Mouse (Mus musculus): ENCODE data around the gene Col6a1.
"Not testable (repeated sequence)": the region's sequence is repeated elsewhere in the genome, so short reads cannot be mapped to it uniquely, and the experiment has no call there.

The Col6a1 gene

GRCm38 (mm10) chr10:76725682-76726285 is at the start of gene Col6a1:
Gene Col6a1, minus strand, starts transcription at chr10:76726168.
- DNase-seq (ENCODE audit: extremely low read depth, insufficient read length, low spot score): peak; percentile 81

- no peak for DNase-seq (ENCODE audit: extremely low read depth, insufficient read length, low spot score)
Observed at GRCm38 (mm10) chr10:76771624-76772023, 45.7 kb upstream of the Col6a1 start.

GRCm38 (mm10) chr10:76771086-76771485 is 45.1 kb upstream of the Col6a1 start:
- no peak for DNase-seq (ENCODE audit: extremely low read depth, insufficient read length, low spot score)

- DNase-seq (ENCODE audit: extremely low read depth, insufficient read length, low spot score): no peak
Observed at GRCm38 (mm10) chr10:76769581-76769980, 43.6 kb upstream of the Col6a1 start.

- no peak for DNase-seq (ENCODE audit: extremely low read depth, insufficient read length, low spot score)
Observed at GRCm38 (mm10) chr10:76766196-76766595, 40.2 kb upstream of the Col6a1 start.

DNA sequence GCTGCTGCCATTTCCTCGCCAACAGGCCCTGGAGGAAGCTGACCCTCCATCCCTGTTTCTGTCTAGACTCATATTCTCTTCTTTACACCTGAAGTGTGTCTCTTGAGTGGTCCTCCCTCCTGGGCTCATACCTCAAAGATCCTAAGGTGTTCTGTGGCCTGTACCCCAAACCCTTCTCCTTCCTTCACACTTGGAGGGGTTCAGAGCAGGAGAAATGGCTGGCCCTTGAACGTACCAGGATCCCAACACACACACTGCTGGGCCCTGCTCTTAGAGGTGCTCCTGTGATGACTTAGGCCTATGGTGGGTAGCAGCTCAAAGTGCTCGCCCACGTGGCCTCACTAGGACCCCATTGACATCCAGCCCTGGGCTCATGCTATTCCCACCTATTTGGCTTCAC is 39.0 kb upstream of the Col6a1 start:
- no peak for DNase-seq (ENCODE audit: extremely low read depth, insufficient read length, low spot score)

DNA sequence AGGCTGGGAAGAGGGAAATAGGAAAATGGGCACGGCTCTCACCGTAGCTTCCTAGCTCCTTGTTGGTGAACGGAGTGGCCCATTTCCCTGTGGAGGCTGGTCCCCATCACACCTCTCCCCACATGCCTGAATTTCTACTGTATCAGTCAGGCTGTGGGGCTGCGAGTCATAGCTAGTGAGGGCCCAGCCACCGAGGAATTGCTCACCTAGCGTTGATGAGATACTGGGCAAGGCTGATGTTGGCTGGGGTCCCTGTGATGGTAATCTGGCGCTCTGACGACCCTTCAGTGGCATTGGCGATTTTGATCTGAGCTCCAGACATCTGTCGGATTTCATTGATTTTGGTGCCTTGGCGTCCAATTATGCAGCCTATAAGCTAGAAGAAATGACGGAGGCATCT is 37.0 kb upstream of the Col6a1 start:
- no peak for DNase-seq (ENCODE audit: extremely low read depth, insufficient read length, low spot score)

GRCm38 (mm10) chr10:76762411-76762810 is 36.4 kb upstream of the Col6a1 start:
- no peak for DNase-seq (ENCODE audit: extremely low read depth, insufficient read length, low spot score)

- no peak for DNase-seq (ENCODE audit: extremely low read depth, insufficient read length, low spot score)
Observed at GRCm38 (mm10) chr10:76759878-76760277, 33.9 kb upstream of the Col6a1 start.

GRCm38 (mm10) chr10:76753640-76754039 is 27.7 kb upstream of the Col6a1 start:
- no peak for DNase-seq (ENCODE audit: extremely low read depth, insufficient read length, low spot score)

GRCm38 (mm10) chr10:76744267-76744666 is 18.3 kb upstream of the Col6a1 start:
- not testable (repeated sequence) for DNase-seq (ENCODE audit: extremely low read depth, insufficient read length, low spot score)

- no peak for DNase-seq (ENCODE audit: extremely low read depth, insufficient read length, low spot score)
Observed at GRCm38 (mm10) chr10:76736764-76737163, 10.8 kb upstream of the Col6a1 start.

DNA sequence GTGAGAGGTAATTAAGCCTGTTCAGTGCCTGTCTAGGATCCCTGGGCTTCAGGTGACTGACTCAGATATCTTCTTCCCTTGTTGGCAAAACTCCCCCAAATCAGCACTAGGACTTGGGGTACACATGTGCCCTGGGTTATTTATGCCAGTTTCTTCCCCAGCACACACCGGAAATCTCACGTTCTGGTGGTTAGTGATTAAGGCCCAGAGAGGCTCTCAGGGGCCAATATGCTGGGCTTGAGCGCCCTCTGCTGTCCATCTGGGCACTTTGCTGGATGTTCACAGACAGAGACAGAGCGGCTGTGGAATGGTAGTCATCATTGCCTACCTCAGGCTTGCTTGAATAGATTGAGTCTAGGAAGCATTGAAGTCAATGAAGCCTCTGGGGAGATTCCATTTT is 9.0 kb upstream of the Col6a1 start:
- peak; percentile 46 for DNase-seq (ENCODE audit: extremely low read depth, insufficient read length, low spot score)

GRCm38 (mm10) chr10:76733677-76734068 is 7.7 kb upstream of the Col6a1 start:
- no peak for DNase-seq (ENCODE audit: extremely low read depth, insufficient read length, low spot score)

GRCm38 (mm10) chr10:76732881-76733676 is 7.1 kb upstream of the Col6a1 start:
- DNase-seq (ENCODE audit: extremely low read depth, insufficient read length, low spot score): peak; percentile 81

DNA sequence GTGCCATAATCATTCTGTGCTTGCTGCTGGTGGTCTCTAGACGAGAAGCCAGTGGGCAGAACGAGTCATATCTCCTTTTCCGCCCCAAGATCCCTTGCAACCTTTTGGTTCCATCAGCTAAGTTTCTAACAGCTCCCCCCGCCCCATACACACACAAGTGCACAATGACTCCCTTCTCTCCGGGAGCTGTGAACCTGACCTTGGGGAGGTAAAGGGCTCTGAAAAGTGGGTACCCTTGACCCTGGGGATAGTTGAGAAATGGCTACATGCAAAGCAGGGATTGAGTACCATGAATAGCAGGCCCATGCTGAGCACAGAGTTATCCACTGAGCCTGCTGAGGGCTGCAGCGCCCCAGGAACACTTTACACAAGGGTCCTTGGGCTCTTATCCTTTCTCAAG is 6.4 kb upstream of the Col6a1 start:
- DNase-seq (ENCODE audit: extremely low read depth, insufficient read length, low spot score): no peak

DNA sequence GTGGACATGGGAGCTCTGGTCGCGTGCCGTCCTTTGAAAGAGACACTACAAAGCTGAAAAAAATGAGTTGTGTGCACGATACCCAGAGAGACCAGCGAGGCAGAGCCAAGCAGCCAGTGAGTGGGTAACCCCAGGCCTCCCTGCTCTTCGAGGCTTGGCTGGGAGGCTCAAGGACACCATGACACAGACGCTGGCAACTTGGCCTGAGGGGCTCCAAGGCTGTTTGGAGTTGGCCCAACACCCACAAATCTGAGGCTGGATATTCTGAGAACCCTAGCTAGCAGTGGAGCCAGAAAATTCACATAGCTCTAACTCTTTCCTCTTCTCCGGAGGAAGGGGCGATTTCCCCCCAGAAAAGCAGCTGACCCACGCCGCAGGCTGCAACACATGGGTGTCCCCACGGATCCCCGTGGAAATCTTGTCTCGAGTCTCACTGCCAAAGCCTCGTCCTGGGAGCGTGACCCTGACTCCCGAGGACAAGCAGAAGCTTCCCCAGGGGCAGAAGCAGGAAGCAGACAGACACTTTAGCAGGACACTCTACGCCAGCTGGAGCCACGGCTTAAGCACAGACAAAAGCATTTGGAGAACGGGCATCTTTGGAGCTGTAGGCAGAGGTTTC is 5.8 kb upstream of the Col6a1 start:
- no peak for DNase-seq (ENCODE audit: extremely low read depth, insufficient read length, low spot score)

DNA sequence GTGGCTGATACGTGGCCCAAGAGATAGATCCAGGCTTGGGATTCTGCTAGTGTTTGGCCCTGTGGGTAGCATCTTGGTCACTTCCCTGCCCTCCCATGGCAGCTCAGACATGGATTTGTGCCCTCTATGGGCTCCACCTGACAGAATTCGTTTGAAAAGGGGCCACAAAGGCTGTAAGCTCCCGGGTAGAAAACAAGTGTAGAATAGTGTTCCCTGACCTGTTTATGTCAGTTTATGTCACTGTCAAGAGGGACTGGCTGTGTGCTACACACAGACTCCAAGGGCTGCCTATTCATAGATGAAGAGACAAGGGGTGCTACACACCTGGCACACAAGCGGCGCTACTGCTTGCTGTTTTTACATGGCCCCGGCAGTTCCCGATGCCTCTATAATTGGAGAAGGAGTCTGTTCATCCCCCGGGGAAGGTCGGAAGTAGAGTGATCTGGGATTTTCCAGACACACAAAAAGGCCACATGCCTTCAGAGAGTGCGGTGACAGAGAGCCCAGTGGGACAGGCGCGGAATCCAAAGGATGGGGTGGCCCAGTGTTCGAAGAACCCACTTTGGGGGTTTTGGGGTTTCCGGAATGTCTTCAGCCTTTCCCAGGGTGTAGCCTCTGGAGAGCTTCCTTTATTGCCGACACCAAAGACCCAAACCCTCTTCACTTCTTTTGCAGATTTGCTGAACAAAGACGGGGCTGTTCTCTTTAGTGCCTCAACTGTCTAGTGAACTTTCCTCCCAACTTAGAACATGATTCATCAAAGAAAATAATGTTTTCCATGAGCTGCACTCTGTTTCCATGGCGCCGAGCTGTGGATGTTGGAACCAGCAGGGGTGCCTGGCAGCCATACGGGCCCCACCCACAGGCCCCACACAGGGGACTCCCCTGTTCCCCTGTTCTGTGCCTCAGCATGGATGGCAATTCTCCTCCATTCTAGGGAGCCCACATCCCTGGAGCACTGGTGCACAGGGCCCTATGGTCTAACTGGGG is 4.0 kb upstream of the Col6a1 start:
- peak; percentile 76 for DNase-seq (ENCODE audit: extremely low read depth, insufficient read length, low spot score)

GRCm38 (mm10) chr10:76728369-76728768 is 2.4 kb upstream of the Col6a1 start:
- peak; percentile 62 for DNase-seq (ENCODE audit: extremely low read depth, insufficient read length, low spot score)

- no peak for DNase-seq (ENCODE audit: extremely low read depth, insufficient read length, low spot score)
Observed at GRCm38 (mm10) chr10:76727301-76727700, 1.3 kb upstream of the Col6a1 start.

- DNase-seq (ENCODE audit: extremely low read depth, insufficient read length, low spot score): no peak
Observed at GRCm38 (mm10) chr10:76726866-76727265, 898 bp upstream of the Col6a1 start.

Measured in 3134 (cell line).